Mouse (Mus musculus): ENCODE measurements around the gene Tfam. TPM values are rescaled to one million over a fixed set of nuclear protein-coding genes. Genes with fewer than 3 reads are reported as not detected.

Gene Tfam
- polyA plus RNA-seq, 1 experiment from 2014 or later = 82.9 TPM

DNA sequence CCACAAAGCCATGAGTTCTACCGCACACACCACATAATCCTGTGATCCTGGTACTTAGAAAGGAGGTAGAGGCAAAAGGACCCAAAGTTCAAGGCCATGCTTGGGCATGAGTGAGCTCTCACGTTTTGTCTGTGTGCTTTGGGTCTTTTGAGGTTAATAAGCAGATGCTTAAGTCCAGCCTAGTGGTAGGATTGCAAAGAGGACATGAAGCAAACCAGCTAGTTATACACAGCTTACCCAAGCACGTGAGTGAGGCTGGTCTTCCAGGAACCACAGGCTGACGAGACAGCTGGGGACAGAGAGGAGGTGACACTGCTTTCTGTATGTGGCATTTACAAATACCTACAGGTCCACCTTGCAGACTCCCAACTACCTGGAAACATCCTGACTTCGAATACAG, 14.3 kb upstream of the Tfam start:
- no peak for ATAC-seq (replicated peaks; ENCODE audit: low FRiP score)
- H3K4me1 ChIP-seq = no peaks in the 10 kb centered on the region
- no peak overlapping the region for H3K27ac ChIP-seq
- H3K9ac ChIP-seq = no peak overlapping the region
- peaks cover 28% of the 10 kb centered on the region for H3K36me3 ChIP-seq
- WGBS = 76% methylated on average over 5 of the region's 5 CpGs
- H3K27me3 ChIP-seq = no peaks in the 10 kb centered on the region
- no peaks in the 10 kb centered on the region for H3K9me3 ChIP-seq (replicated peaks)
- no peak overlapping the region for H3K4me2 ChIP-seq
- no peak overlapping the region for H3K4me3 ChIP-seq (replicated peaks)

DNA sequence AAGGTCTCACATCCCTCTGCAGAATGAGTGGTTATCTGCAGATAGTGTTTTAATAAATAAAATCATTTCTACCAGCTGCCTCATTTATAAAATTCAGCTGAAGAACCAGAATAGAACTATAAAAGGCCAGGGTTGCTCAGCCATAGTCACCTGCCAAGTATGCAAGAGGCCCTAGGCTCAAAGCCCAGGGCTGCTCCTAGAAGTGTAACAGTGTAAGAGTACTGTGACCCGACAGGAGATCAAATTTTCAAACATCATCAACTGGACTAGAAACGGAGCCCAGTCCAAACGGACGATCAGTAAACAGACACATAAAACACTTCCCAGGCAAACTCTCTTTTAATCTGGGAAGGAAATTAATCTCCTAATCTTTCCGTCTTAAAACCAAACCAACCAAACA, 13.8 kb upstream of the Tfam start:
- no peak for ATAC-seq (replicated peaks; ENCODE audit: low FRiP score)
- H3K9ac ChIP-seq = no peak overlapping the region
- H3K27ac ChIP-seq = no peak overlapping the region
- H3K4me2 ChIP-seq = no peak overlapping the region
- H3K4me1 ChIP-seq = no peaks in the 10 kb centered on the region
- H3K9me3 ChIP-seq (replicated peaks) = no peaks in the 10 kb centered on the region
- H3K36me3 ChIP-seq = peaks cover 22% of the 10 kb centered on the region
- no peaks in the 10 kb centered on the region for H3K27me3 ChIP-seq
- WGBS = 50% methylated on average over 5 of the region's 5 CpGs
- no peak overlapping the region for H3K4me3 ChIP-seq (replicated peaks)

DNA sequence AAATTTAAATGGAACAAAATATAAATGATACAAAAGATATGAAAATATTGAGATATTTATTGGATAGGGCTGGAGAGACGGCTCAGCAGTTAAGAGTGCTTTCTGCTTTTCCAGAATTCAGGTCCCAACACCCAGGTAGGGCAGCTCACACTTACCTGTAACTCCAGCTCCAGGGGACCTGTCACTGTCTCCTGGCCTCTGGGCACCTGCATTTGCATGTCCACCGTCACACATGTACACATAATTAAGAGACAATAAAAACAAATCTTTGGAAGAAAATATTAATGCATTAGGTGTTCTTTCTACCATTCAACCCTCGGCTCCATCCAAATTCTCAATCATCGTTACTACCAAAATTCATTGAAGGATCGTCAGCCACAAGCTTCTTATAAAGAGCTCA, 13.2 kb upstream of the Tfam start:
- Histone ChIP-seq H3K4me3 (replicated peaks) (no peak overlapping the region), H3K4me2 (no peak overlapping the region), H3K9me3 (replicated peaks) (no peaks in the 10 kb centered on the region), H3K27ac (no peak overlapping the region), H3K27me3 (no peaks in the 10 kb centered on the region), H3K4me1 (no peaks in the 10 kb centered on the region), H3K36me3 (peaks cover 16% of the 10 kb centered on the region), H3K9ac (no peak overlapping the region)
- no peak for ATAC-seq (replicated peaks; ENCODE audit: low FRiP score)
- WGBS = 90% methylated on average over 5 of the region's 5 CpGs

DNA sequence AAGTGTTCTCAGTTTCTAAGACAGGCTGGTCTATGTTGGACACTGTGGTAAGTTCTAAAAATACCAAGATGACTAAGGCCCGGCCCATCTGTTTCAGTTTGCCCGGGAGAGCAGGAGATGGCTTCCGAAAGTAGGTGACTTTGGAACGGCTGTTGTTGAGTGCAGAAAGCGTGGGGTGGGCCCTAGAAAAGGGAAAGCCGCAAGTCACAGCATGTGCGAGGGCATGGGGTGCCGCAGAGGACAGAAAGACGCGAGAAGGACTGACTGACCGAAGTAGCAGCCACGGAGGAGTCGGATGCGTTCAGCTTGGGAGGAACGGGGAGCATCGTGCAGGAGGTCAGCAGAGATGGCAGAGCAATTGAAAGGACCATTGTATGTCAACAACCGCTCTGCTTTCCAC, 12.4 kb upstream of the Tfam start:
- Histone ChIP-seq H3K27me3 (no peaks in the 10 kb centered on the region), H3K27ac (no peak overlapping the region), H3K36me3 (peaks cover 11% of the 10 kb centered on the region), H3K4me3 (replicated peaks) (no peak overlapping the region), H3K4me2 (no peak overlapping the region), H3K9me3 (replicated peaks) (no peaks in the 10 kb centered on the region), H3K9ac (no peak overlapping the region), H3K4me1 (no peaks in the 10 kb centered on the region)
- no peak for ATAC-seq (replicated peaks; ENCODE audit: low FRiP score)
- WGBS = 84% methylated on average over 17 of the region's 17 CpGs

DNA sequence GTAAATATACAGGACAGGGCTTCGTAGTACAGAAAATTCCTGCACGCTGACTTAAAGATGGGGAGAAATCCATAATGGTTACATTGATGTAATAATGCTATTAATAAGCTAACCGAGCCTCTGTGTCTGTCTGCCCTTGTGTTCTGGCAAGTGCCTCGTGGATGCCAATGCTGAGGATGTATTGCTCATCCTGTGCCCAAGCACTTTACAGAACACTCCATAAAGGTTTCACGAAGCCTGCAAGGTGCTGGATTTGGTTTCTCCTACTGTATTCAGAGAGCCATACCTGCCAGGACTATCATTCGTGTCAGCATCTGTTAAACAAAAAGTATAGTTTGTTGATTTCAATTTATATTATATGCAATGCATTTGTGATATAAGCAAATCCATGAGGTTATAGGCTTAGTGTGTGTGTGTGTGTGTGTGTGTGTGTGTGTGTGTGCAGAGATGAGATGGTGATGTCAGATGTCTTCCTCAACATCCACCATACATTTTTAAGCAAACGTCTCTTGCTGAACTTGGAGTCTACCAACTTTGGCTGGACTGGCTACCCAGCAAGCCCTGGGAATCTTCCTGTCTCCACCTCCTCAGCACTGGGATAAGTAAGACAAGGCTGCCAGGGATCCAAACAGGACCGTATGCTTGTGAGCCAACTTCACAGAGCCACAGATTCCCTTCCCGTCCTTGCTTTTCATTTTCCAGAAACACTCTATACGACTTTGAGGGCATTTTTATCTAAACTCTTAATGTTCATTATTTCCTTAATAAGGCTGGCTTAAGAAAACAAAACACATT, 11.2 kb upstream of the Tfam start:
- WGBS = 87% methylated on average over 10 of the region's 10 CpGs

DNA sequence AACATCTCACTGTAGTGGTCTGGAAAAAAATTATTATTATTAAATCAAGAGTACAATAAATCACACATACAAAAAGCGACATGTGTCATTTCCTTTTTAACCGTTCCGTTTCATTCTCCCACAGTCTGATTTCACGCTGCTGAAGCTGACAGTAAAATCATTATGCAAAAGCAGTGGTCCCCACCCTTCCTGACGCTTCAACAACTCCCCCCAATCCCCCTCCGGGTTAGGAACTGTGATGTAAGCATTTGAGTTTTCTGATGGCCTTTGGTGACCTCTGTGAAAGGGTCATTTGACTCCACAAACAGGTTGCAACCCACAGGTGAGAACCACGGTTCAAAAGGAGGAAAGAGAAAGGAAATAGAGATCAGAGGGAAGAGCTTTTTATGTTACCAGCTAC, 8.9 kb upstream of the Tfam start:
- Histone ChIP-seq H3K36me3 (no peaks in the 10 kb centered on the region), H3K4me1 (no peaks in the 10 kb centered on the region), H3K9ac (no peak overlapping the region), H3K27ac (no peak overlapping the region), H3K27me3 (no peaks in the 10 kb centered on the region), H3K4me2 (no peak overlapping the region), H3K9me3 (replicated peaks) (no peaks in the 10 kb centered on the region), H3K4me3 (replicated peaks) (no peak overlapping the region)
- 21% methylated on average over 7 of the region's 7 CpGs for WGBS
- ATAC-seq (replicated peaks; ENCODE audit: low FRiP score) = no peak

More for the DNA sequence above, 11.2 kb upstream of the Tfam start:
- H3K9me3 ChIP-seq (replicated peaks) = no peaks in the 10 kb centered on the region
- H3K4me1 ChIP-seq = no peaks in the 10 kb centered on the region
- no peak overlapping the region for H3K4me2 ChIP-seq
- H3K27me3 ChIP-seq = no peaks in the 10 kb centered on the region
- no peak overlapping the region for H3K9ac ChIP-seq
- H3K36me3 ChIP-seq = peaks cover 2% of the 10 kb centered on the region
- no peak overlapping the region for H3K4me3 ChIP-seq (replicated peaks)
- ATAC-seq (replicated peaks; ENCODE audit: low FRiP score) = no peak
- no peak overlapping the region for H3K27ac ChIP-seq

DNA sequence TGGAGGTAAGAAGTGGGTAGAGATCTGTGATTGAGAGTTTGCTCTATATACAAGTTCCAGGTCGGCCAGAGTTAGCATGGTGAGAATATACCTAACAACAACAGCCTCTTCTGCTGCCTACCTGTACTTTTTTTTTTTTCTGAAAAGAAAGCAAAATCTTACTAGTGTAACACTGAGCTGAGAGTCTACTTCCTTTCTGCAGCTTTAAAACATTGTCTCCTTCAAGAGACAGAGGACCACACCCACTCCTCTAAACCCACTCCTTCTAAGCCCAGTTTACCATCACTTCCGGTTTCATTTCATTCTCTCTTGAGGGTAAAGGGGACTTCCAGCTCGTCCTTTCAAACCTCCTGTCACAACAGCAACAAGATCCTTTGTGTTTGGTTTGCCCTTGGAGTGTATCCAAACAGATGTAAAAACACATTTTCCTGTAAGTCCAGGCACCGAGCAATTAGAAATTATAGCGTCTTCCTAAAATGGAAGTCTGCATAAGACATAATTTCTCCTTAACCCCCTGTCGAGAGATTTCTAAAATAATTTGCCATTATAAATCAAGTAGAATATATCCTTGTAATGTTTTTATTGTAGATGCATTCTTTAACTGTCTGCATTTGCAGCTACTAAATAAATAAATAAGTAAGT, 1.5 kb upstream of the Tfam start:
- no peak overlapping the region for H3K9ac ChIP-seq
- H3K4me1 ChIP-seq = peaks cover 17% of the 10 kb centered on the region
- peak overlapping the region; percentile 58; the same call in 1 of the 2 replicates for H3K27ac ChIP-seq
- no peaks in the 10 kb centered on the region for H3K9me3 ChIP-seq (replicated peaks)
- H3K27me3 ChIP-seq = no peaks in the 10 kb centered on the region
- ATAC-seq (replicated peaks; ENCODE audit: low FRiP score) = no peak
- peak overlapping the region; percentile 32 for H3K4me2 ChIP-seq
- 46% methylated on average over 6 of the region's 6 CpGs for WGBS
- peaks cover 14% of the 10 kb centered on the region for H3K36me3 ChIP-seq
- peak overlapping the region; percentile 24; the same call in 1 of the 2 replicates for H3K4me3 ChIP-seq (replicated peaks)

DNA sequence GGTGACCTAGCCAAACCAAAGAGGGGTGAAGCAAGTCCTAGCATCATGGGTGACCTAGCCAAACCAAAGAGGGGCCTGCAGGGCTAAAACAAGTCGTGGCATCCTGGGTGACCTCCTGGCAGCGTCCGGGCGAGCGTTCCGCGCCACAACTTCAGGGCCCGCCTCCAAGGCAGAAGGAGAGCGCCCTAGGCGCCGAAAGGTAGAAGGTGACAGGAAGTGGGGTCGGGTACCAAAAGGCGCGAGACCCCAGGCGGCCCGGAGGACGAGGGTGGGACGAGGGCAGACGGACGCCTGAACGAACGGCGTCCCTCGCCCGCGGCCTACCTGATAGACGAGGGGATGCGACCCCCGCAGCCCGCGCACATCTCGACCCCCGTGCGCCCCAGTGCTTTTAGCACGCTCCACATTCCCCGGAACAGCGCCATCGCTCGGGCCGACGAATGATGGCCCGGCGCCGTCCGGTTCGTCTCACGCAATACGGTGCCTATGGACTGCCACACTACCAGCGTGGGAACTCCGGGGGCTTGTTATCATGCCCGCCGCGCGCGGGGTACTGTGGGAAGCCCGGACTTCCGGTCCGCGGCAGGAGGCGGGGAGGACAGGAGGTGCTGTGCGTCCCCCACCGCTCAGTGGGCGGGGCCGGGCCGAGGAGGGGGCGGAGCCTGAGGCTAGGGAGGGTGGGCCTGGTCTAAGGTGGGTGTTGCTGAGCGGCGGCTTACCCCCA, 402 bp downstream of the Tfam start:
- Histone ChIP-seq H3K36me3 (peaks cover 33% of the 10 kb centered on the region), H3K4me2 (peak overlapping the region; percentile 72), H3K9me3 (replicated peaks) (no peaks in the 10 kb centered on the region), H3K4me3 (replicated peaks) (peak overlapping the region; percentile 94), H3K9ac (peak overlapping the region; percentile 95), H3K27ac (peak overlapping the region; percentile 90), H3K27me3 (no peaks in the 10 kb centered on the region), H3K4me1 (peaks cover 17% of the 10 kb centered on the region)
- ATAC-seq (replicated peaks; ENCODE audit: low FRiP score) = peak; percentile 98
- WGBS = under 1% methylated on average over 68 of the region's 68 CpGs

DNA sequence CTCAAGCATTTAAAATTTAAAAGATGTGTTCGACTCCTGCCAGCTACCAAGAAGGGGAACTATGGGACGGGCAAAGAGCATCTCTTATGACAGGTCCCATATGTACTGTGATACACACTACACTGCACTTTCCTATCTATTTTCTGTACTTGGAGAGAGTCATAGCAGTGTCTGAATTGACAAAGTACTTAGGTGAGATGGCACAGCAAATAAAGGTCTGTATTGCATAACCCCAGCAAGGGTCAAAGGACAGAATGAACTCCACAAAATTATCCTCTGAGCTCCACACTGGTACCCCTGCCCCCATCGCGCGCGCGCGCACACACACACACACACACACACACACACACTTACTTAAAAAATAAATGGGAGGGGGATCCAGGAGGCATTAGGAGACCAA, 4.0 kb downstream of the Tfam start:
- H3K4me1 ChIP-seq = peaks cover 17% of the 10 kb centered on the region
- no peak overlapping the region for H3K27ac ChIP-seq
- H3K4me2 ChIP-seq = no peak overlapping the region
- no peak overlapping the region for H3K9ac ChIP-seq
- ATAC-seq (replicated peaks; ENCODE audit: low FRiP score) = no peak
- no peak overlapping the region for H3K4me3 ChIP-seq (replicated peaks)
- WGBS = 99% methylated on average over 8 of the region's 8 CpGs
- H3K27me3 ChIP-seq = no peaks in the 10 kb centered on the region
- H3K9me3 ChIP-seq (replicated peaks) = no peaks in the 10 kb centered on the region
- peaks cover 64% of the 10 kb centered on the region for H3K36me3 ChIP-seq

DNA sequence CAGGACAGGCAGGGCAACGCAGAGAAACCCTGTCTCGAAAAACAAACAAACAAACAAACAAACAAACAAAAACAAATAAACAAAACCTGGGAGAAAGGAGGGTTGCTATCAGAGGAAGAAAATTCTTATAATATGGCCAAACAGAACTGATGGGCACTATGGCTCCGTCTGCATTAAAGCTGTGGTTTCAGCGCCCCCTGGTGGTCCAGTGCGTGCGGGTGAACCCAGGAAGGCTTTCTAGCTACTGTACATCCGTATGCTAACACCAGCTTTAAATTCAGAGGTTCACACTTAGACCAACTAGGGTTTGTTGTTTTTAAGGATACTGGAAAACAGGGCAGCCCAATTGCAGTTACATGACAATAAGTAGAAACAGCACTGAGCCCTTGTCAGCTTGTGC, 12.2 kb downstream of the Tfam start:
- Histone ChIP-seq H3K9ac (no peak overlapping the region), H3K4me3 (replicated peaks) (no peak overlapping the region), H3K4me2 (no peak overlapping the region), H3K9me3 (replicated peaks) (no peaks in the 10 kb centered on the region), H3K4me1 (no peaks in the 10 kb centered on the region), H3K36me3 (peaks cover 77% of the 10 kb centered on the region), H3K27ac (no peak overlapping the region), H3K27me3 (no peaks in the 10 kb centered on the region)
- no peak for ATAC-seq (replicated peaks; ENCODE audit: low FRiP score)
- 45% methylated on average over 7 of the region's 7 CpGs for WGBS

DNA sequence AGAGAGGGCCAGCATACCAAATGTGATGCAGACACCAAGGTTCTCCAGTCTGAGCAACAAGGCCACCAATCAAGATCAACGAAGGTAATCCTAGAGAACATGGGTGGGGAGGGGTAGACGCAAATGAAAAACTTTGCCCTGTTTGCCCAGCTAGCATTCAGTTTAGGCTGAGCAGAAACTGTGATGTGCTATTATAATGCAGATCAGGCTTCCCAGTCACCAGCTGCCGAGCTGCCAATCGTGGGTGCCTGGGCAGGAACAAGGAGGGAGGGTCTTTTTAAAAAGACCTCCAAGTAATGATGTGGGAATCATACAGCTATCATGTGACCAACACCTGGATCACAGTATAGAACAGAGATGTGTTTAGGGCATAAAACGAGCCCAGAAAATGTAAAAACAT, 15.0 kb downstream of the Tfam start:
- Histone ChIP-seq H3K27me3 (no peaks in the 10 kb centered on the region), H3K36me3 (peaks cover 51% of the 10 kb centered on the region), H3K9ac (no peak overlapping the region), H3K4me1 (peaks cover 4% of the 10 kb centered on the region), H3K4me2 (no peak overlapping the region), H3K4me3 (replicated peaks) (no peak overlapping the region), H3K9me3 (replicated peaks) (no peaks in the 10 kb centered on the region), H3K27ac (no peak overlapping the region)
- WGBS = 89% methylated on average over 5 of the region's 5 CpGs
- no peak for ATAC-seq (replicated peaks; ENCODE audit: low FRiP score)

DNA sequence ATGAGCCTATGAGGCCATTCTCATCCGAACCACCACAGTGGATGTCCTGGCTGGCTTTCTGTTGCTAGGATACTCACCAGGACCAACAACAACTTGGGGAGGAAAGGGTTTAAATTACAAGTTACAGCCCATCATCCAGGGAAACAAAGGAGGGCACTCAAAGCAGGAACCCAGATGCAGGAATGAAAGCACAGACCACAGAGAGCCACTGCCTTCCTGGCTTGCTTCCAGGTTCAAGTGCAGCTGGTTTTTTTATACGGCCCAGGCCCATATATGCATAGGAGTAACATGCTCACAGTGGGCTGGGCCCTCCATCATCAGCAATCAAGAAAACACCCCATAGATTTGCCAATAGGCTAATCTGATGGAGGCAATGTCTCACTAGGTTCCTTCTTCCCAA, 15.4 kb downstream of the Tfam start:
- Histone ChIP-seq H3K36me3 (peaks cover 49% of the 10 kb centered on the region), H3K4me1 (peaks cover 7% of the 10 kb centered on the region), H3K4me2 (no peak overlapping the region), H3K9ac (no peak overlapping the region), H3K9me3 (replicated peaks) (no peaks in the 10 kb centered on the region), H3K27me3 (no peaks in the 10 kb centered on the region), H3K27ac (no peak overlapping the region), H3K4me3 (replicated peaks) (no peak overlapping the region)
- no peak for ATAC-seq (replicated peaks; ENCODE audit: low FRiP score)
- WGBS = 88% methylated on average over 2 of the region's 2 CpGs
